Mouse (Mus musculus): Measurements from ENCODE around the gene Zfp933. TPM values are rescaled to one million over a fixed set of nuclear protein-coding genes. Genes with fewer than 3 reads are reported as not detected.
"Not testable (repeated sequence)": the region's sequence is repeated elsewhere in the genome, so short reads cannot be mapped to it uniquely, and the experiment has no call there.

The Zfp933 gene
- total and polyA plus RNA-seq, 3 experiments = 2.0 to 5.6 (median 3.0) TPM

DNA sequence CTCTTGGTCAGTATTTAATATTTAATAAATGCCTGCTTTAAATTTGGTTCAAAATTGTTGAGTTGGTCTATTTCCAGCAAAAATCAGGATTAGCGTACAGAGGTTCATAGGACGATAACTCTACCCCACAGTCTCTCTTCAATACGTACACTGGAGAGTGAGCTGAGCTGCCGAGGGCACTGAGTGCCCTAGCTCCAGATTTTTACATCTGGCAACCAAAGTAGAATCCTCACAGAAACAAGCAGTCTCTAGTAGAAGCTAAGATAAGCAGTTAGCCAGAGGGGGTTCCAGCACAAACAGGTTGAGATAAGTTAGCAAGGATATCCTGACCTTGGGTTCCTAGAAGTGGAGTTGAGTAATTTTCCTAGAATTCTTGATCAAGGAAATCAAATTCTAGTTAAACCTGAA, 422 bp upstream of the Zfp933 start:
- H3K27me3 ChIP-seq (replicated peaks) = no peaks in the 10 kb centered on the region
- in situ Hi-C loops (cut with MboI; ENCODE audit: low pct_ligation_motif_present, low pct_unique_long_range_greater_than_20kb, low sequenced_read_pairs) (no loop called here), dilution Hi-C loops (cut with MboI; ENCODE audit: extremely low pct_ligation_motif_present, extremely low pct_unique_long_range_greater_than_20kb, low sequenced_read_pairs) (no loop called here)
- peak overlapping the region; percentile 33; the same call in 1 of the 2 replicates for H3K4me2 ChIP-seq (ENCODE audit: insufficient read depth, low read depth, poor library complexity, severe bottlenecking)
- no peak for TF ChIP-seq TBP (conservative IDR thresholded peaks at IDR 0.05; ENCODE audit: low read depth, low read length)
- TF ChIP-seq EP300 (IDR thresholded peaks at IDR 0.05; ENCODE audit: low read length) = no peak
- no peak for TF ChIP-seq POLR2A (IDR thresholded peaks at IDR 0.05; ENCODE audit: low read depth, low read length)
- no peak for TF ChIP-seq IRF4 (IDR thresholded peaks at IDR 0.05; ENCODE audit: low read depth, low read length)
- TF ChIP-seq MAFK (IDR thresholded peaks at IDR 0.05; ENCODE audit: insufficient replicate concordance, low read length) = no peak
- TF ChIP-seq USF1 (IDR thresholded peaks at IDR 0.05; ENCODE audit: low read depth, low read length) = no peak
- no peak for TF ChIP-seq ZNF384 (IDR thresholded peaks at IDR 0.05; ENCODE audit: low read depth, low read length)
- TF ChIP-seq RCOR1 (conservative IDR thresholded peaks at IDR 0.05; ENCODE audit: low read depth, low read length) = no peak
- no peak for TF ChIP-seq RAD21 (IDR thresholded peaks at IDR 0.05; ENCODE audit: low read depth, low read length)
- TF ChIP-seq E2F4 (IDR thresholded peaks at IDR 0.05; ENCODE audit: insufficient replicate concordance, low read depth, low read length) = no peak
- TF ChIP-seq HCFC1 (IDR thresholded peaks at IDR 0.05; ENCODE audit: low read depth, low read length) = no peak
- TF ChIP-seq UBTF (IDR thresholded peaks at IDR 0.05; ENCODE audit: low read depth, low read length) = no peak
- H3K27ac ChIP-seq (ENCODE audit: insufficient read depth, low read depth) = no peak overlapping the region
- H3K9ac ChIP-seq (ENCODE audit: insufficient read depth, low read depth) = peak overlapping the region; percentile 97
- H3K4me1 ChIP-seq (ENCODE audit: control insufficient read depth in 1 of 2, insufficient read depth in 2 of 2) = peaks cover 6 to 45% of the 10 kb centered on the region in 2 experiments; a peak in 2 of 4 replicates
- no peak for DNase-seq (ENCODE audit: extremely low read depth)
- peaks cover 0 to 20% of the 10 kb centered on the region in 2 experiments for H3K36me3 ChIP-seq (replicated peaks in 1 of 2; ENCODE audit: control insufficient read depth in 1 of 2, insufficient read depth in 1 of 2, low read length in 1 of 2)
- peak overlapping the region; percentile 62 to 89 (median 63) for H3K4me3 ChIP-seq (replicated peaks in 1 of 3; ENCODE audit: low read depth in 2 of 3, low read length in 2 of 3, poor library complexity in 1 of 3)
- peaks cover 5% of the 10 kb centered on the region for H3K79me2 ChIP-seq (replicated peaks; ENCODE audit: control insufficient read depth, extremely low read depth, insufficient read depth, poor library complexity, severe bottlenecking)
- H3K9me3 ChIP-seq (replicated peaks; ENCODE audit: low read length) = no peaks in the 10 kb centered on the region

DNA sequence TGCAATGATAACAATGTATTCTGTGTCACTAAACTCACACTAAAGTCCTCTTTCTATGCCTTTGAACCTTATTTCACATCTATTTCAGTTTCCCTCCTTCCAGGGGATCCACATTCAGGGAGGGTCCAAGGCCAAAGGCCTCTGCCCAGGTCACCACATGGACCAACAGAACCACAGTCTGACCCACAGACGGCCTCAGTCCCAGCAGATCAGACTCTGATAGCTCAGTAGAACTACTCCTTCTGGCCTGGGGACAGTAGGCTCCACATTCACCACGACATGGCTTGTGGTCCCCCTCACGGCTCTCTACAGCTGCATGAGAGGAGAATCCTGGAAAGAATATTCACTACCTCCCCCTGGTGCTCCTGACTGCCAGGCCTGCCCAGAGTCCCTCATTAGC, 5.3 kb downstream of the Zfp933 start:
- in situ Hi-C loops (cut with MboI; ENCODE audit: low pct_ligation_motif_present, low pct_unique_long_range_greater_than_20kb, low sequenced_read_pairs) = no loop called here
- Histone ChIP-seq H3K4me2 (ENCODE audit: insufficient read depth, low read depth, poor library complexity, severe bottlenecking) (no peak overlapping the region), H3K36me3 (replicated peaks in 1 of 2; ENCODE audit: control insufficient read depth in 1 of 2, insufficient read depth in 1 of 2, low read length in 1 of 2) (peaks cover 5 to 47% of the 10 kb centered on the region in 2 experiments), H3K27me3 (replicated peaks) (no peaks in the 10 kb centered on the region), H3K79me2 (replicated peaks; ENCODE audit: control insufficient read depth, extremely low read depth, insufficient read depth, poor library complexity, severe bottlenecking) (peaks cover 5% of the 10 kb centered on the region), H3K4me1 (ENCODE audit: control insufficient read depth in 1 of 2, insufficient read depth in 2 of 2) (peaks cover 0 to 26% of the 10 kb centered on the region in 2 experiments; a peak in 2 of 4 replicates), H3K9me3 (replicated peaks; ENCODE audit: low read length) (no peaks in the 10 kb centered on the region), H3K27ac (ENCODE audit: insufficient read depth, low read depth) (no peak overlapping the region), H3K9ac (ENCODE audit: insufficient read depth, low read depth) (no peak overlapping the region), H3K4me3 (replicated peaks in 1 of 3; ENCODE audit: low read depth in 2 of 3, low read length in 2 of 3, poor library complexity in 1 of 3) (no peak overlapping the region)
- no peak for DNase-seq (ENCODE audit: extremely low read depth)
- no peak for TF ChIP-seq E2F4 (IDR thresholded peaks at IDR 0.05; ENCODE audit: insufficient replicate concordance, low read depth, low read length)
- no peak for TF ChIP-seq RCOR1 (conservative IDR thresholded peaks at IDR 0.05; ENCODE audit: low read depth, low read length)
- TF ChIP-seq ZMIZ1 (IDR thresholded peaks at IDR 0.05; ENCODE audit: low read depth, low read length) = no peak
- TF ChIP-seq MAZ (IDR thresholded peaks at IDR 0.05; ENCODE audit: low read depth, low read length) = no peak
- no peak for TF ChIP-seq NELFE (IDR thresholded peaks at IDR 0.05; ENCODE audit: low read depth, low read length)
- no peak for TF ChIP-seq PAX5 (IDR thresholded peaks at IDR 0.05; ENCODE audit: low read length)
- no peak for TF ChIP-seq MYC (IDR thresholded peaks at IDR 0.05; ENCODE audit: low read depth, low read length)
- TF ChIP-seq UBTF (IDR thresholded peaks at IDR 0.05; ENCODE audit: low read depth, low read length) = no peak
- no peak for TF ChIP-seq TCF12 (IDR thresholded peaks at IDR 0.05; ENCODE audit: low read depth, low read length)
- TF ChIP-seq MXI1 (IDR thresholded peaks at IDR 0.05; ENCODE audit: low read depth, low read length) = no peak
- TF ChIP-seq SMC3 (IDR thresholded peaks at IDR 0.05; ENCODE audit: low read depth, low read length) = no peak
- TF ChIP-seq GABPA (IDR thresholded peaks at IDR 0.05; ENCODE audit: insufficient replicate concordance, low read depth, low read length) = no peak
- TF ChIP-seq ZKSCAN1 (IDR thresholded peaks at IDR 0.05; ENCODE audit: borderline replicate concordance, low read depth, low read length) = no peak
- TF ChIP-seq ZNF384 (IDR thresholded peaks at IDR 0.05; ENCODE audit: low read depth, low read length) = no peak
- no peak for TF ChIP-seq SIN3A (IDR thresholded peaks at IDR 0.05; ENCODE audit: low read length)
- dilution Hi-C loops (cut with MboI; ENCODE audit: extremely low pct_ligation_motif_present, extremely low pct_unique_long_range_greater_than_20kb, low sequenced_read_pairs) = no loop called here

GRCm38 (mm10) chr4:147839282-147839681, 8.9 kb downstream of the Zfp933 start:
- H3K27me3 ChIP-seq (replicated peaks); H3K4me1 ChIP-seq (ENCODE audit: control insufficient read depth in 1 of 2, insufficient read depth in 2 of 2); H3K4me2 ChIP-seq (ENCODE audit: insufficient read depth, low read depth, poor library complexity, severe bottlenecking); H3K79me2 ChIP-seq (replicated peaks; ENCODE audit: control insufficient read depth, extremely low read depth, insufficient read depth, poor library complexity, severe bottlenecking); H3K9me3 ChIP-seq (replicated peaks; ENCODE audit: low read length); H3K4me3 ChIP-seq (replicated peaks in 1 of 3; ENCODE audit: low read depth in 2 of 3, low read length in 2 of 3, poor library complexity in 1 of 3); H3K9ac ChIP-seq (ENCODE audit: insufficient read depth, low read depth); in situ Hi-C loops (cut with MboI; ENCODE audit: low pct_ligation_motif_present, low pct_unique_long_range_greater_than_20kb, low sequenced_read_pairs); H3K27ac ChIP-seq (ENCODE audit: insufficient read depth, low read depth); DNase-seq (ENCODE audit: extremely low read depth); dilution Hi-C loops (cut with MboI; ENCODE audit: extremely low pct_ligation_motif_present, extremely low pct_unique_long_range_greater_than_20kb, low sequenced_read_pairs): not testable (repeated sequence)
- peaks cover 5 to 31% of the 10 kb centered on the region in 2 experiments for H3K36me3 ChIP-seq (replicated peaks in 1 of 2; ENCODE audit: control insufficient read depth in 1 of 2, insufficient read depth in 1 of 2, low read length in 1 of 2)

Measured in CH12.LX (cell line).